Mouse (Mus musculus) lung, postnatal 0 days (tissue): Measurements from ENCODE around the gene Apoa2. TPM values are rescaled to one million over a fixed set of nuclear protein-coding genes. Genes with fewer than 3 reads are reported as not detected.

Experiments
- ATAC-seq: fragments of 200-750 bp; cut with Nextera tagmentation; 2 replicates; pipeline ENCODE4 v1.8.0; 2017; ENCODE audit warnings: moderate library complexity
- DNase-seq: peaks from one replicate; pipeline ENCODE4 v3.0.0-alpha.2; 2016; ENCODE audit warnings: low spot score
- H3K27ac ChIP-seq: fragments of 300-500 bp; sonication (generic); 2 replicates; pipeline ENCODE4 v1.5.1; 2014; ENCODE audit warnings: antibody characterized with exemption, mild to moderate bottlenecking, low read length, mixed read lengths
- H3K27me3 ChIP-seq: fragments of 300-500 bp; sonication (generic); replicated peaks from 2 replicates; pipeline ENCODE4 v1.6.1; 2014; ENCODE audit warnings: low read length, mixed read lengths; ENCODE audit not compliant: insufficient read depth
- H3K36me3 ChIP-seq: fragments of 300-500 bp; sonication (generic); 2 replicates; pipeline ENCODE4 v1.6.1; 2014; ENCODE audit warnings: low read length, mixed read lengths; ENCODE audit not compliant: insufficient read depth
- H3K4me1 ChIP-seq: fragments of 300-500 bp; sonication (generic); 2 replicates; pipeline ENCODE4 v1.6.1; 2014; ENCODE audit warnings: antibody characterized with exemption, low read depth, low read length, mixed read lengths; ENCODE audit not compliant: insufficient read depth
- H3K4me2 ChIP-seq: fragments of 300-500 bp; sonication (generic); replicated peaks from 2 replicates; pipeline ENCODE4 v1.6.1; 2014; ENCODE audit warnings: low read depth, mild to moderate bottlenecking, low read length, moderate library complexity, mixed read lengths
- H3K4me3 ChIP-seq: fragments of 300-500 bp; sonication (generic); 2 replicates; pipeline ENCODE4 v1.5.1; 2014; ENCODE audit warnings: low read depth, low read length
- H3K9ac ChIP-seq: fragments of 300-500 bp; sonication (generic); replicated peaks from 2 replicates; pipeline ENCODE4 v1.6.1; 2014; ENCODE audit warnings: low read depth, mild to moderate bottlenecking
- H3K9me3 ChIP-seq: fragments of 300-500 bp; sonication (generic); 2 replicates; pipeline ENCODE4 v1.6.1; 2016; ENCODE audit warnings: low read length, mixed read lengths
- EP300 ChIP-seq: IDR thresholded peaks from 2 replicates; pipeline ENCODE4 v1.6.1; 2016; ENCODE audit warnings: antibody characterized with exemption, mild to moderate bottlenecking, control low read depth
- WGBS: fragments of 180-500 bp; shearing (Covaris S2); extraction: QIAGEN DNeasy Blood & Tissue Kit; methylation state at CpG from one replicate; pipeline ENCODE4 v1.1.7; 2014; 5-methylcytosine and 5-hydroxymethylcytosine counted together
- polyA plus RNA-seq: library from polyadenylated mRNA; unstranded; fragments of >200 nt; fragmentation: Nextera tagmentation; extraction: Ambion mirVana; gene quantifications from 2 replicates; pipeline ENCODE4 v1.2.1, GENCODE M21; 2015

The Apoa2 gene
- polyA plus RNA-seq, 1 experiment from 2014 or later, result 5.5 TPM

- 63% methylated on average over 11 of the region's 11 CpGs for WGBS
These were observed 50.4 kb downstream of the Apoa2 start for GRCm38 (mm10) chr1:171275144-171275734.

More at GRCm38 (mm10) chr1:171275144-171275734, 50.4 kb downstream of the Apoa2 start:
- Histone ChIP-seq H3K9me3 (no peaks in the 10 kb centered on the region), H3K4me1 (peaks cover 9% of the 10 kb centered on the region; the same call in 1 of the 2 replicates), H3K9ac (no peak overlapping the region), H3K4me3 (no peak overlapping the region), H3K27ac (no peak overlapping the region), H3K36me3 (peaks cover 34% of the 10 kb centered on the region; the same call in 1 of the 2 replicates), H3K27me3 (no peaks in the 10 kb centered on the region), H3K4me2 (no peak overlapping the region)
- ATAC-seq, result no peak
- DNase-seq, result no peak
- TF ChIP-seq EP300, result no peak

Other genes starting within 250 kb of the Apoa2 start
- gene Fcgr2b, start 248.5 kb upstream of the Apoa2 start, polyA plus RNA-seq, result 6.9 and 9.2 TPM in 2 replicates
- 3.3 and 4.0 TPM in 2 replicates for gene Fcgr4, start 206.1 kb upstream of the Apoa2 start, polyA plus RNA-seq
- 29.3 and 37.4 TPM in 2 replicates for gene Fcgr3, start 160.1 kb upstream of the Apoa2 start, polyA plus RNA-seq
- gene Cfap126, start 111.1 kb upstream of the Apoa2 start, polyA plus RNA-seq, result 32.2 and 33.2 TPM in 2 replicates
- 145 and 157 TPM in 2 replicates for gene Sdhc, start 74.5 kb upstream of the Apoa2 start, polyA plus RNA-seq
- 0.62 and 0.73 TPM in 2 replicates for gene Mpz, start 74.3 kb upstream of the Apoa2 start, polyA plus RNA-seq
- 3.3 and 4.4 TPM in 2 replicates for gene Pcp4l1, start 28.8 kb upstream of the Apoa2 start, polyA plus RNA-seq
- gene Nr1i3, start 11.1 kb upstream of the Apoa2 start, polyA plus RNA-seq, result 0.07 and 0.08 TPM in 2 replicates
- 14.9 and 17.1 TPM in 2 replicates for gene Tomm40l, start 2.5 kb upstream of the Apoa2 start, polyA plus RNA-seq
- gene Fcer1g, start 9.3 kb downstream of the Apoa2 start, polyA plus RNA-seq, result 121 and 130 TPM in 2 replicates
- gene Adamts4, start 25.4 kb downstream of the Apoa2 start, polyA plus RNA-seq, result 2.7 and 3.3 TPM in 2 replicates
- 172 and 188 TPM in 2 replicates for gene Ndufs2, start 26.3 kb downstream of the Apoa2 start, polyA plus RNA-seq
- gene B4galt3, start 45.3 kb downstream of the Apoa2 start, polyA plus RNA-seq, result 68.4 and 77.0 TPM in 2 replicates
- 28.4 and 30.6 TPM in 2 replicates for gene Ppox, start 56.1 kb downstream of the Apoa2 start, polyA plus RNA-seq
- 38.3 and 40.9 TPM in 2 replicates for gene Usp21, start 62.9 kb downstream of the Apoa2 start, polyA plus RNA-seq
- 95.4 and 100 TPM in 2 replicates for gene Ufc1, start 70.0 kb downstream of the Apoa2 start, polyA plus RNA-seq
- gene Dedd, start 104.1 kb downstream of the Apoa2 start, polyA plus RNA-seq, result 43.0 and 44.4 TPM in 2 replicates
- gene Nit1, start 120.6 kb downstream of the Apoa2 start, polyA plus RNA-seq, result 39.9 and 45.5 TPM in 2 replicates
- 64.1 and 72.7 TPM in 2 replicates for gene Pfdn2, start 120.6 kb downstream of the Apoa2 start, polyA plus RNA-seq
- gene Klhdc9, start 135.7 kb downstream of the Apoa2 start, polyA plus RNA-seq, result 4.0 and 4.5 TPM in 2 replicates
- gene Nectin4, start 145.0 kb downstream of the Apoa2 start, polyA plus RNA-seq, result 10.1 and 10.2 TPM in 2 replicates
- 3.5 and 4.1 TPM in 2 replicates for gene Arhgap30, start 163.9 kb downstream of the Apoa2 start, polyA plus RNA-seq
- 66.4 and 67.7 TPM in 2 replicates for gene Usf1, start 186.3 kb downstream of the Apoa2 start, polyA plus RNA-seq
- 7.1 and 7.8 TPM in 2 replicates for gene Tstd1, start 193.8 kb downstream of the Apoa2 start, polyA plus RNA-seq
- gene F11r, start 212.5 kb downstream of the Apoa2 start, polyA plus RNA-seq, result 177 and 239 TPM in 2 replicates